Mouse (Mus musculus) myocyte (in vitro differentiated cells): ENCODE results near the gene Usp37. TPM values are rescaled to one million over a fixed set of nuclear protein-coding genes. Genes with fewer than 3 reads are reported as not detected.

Source experiments
- H3K27me3 ChIP-seq: one replicate; pipeline ENCODE4 v1.6.1; 2011; ENCODE audit not compliant: control insufficient read depth, insufficient read depth, insufficient read length
- H3K36me3 ChIP-seq: one replicate; pipeline ENCODE4 v1.6.1; 2011; ENCODE audit not compliant: control insufficient read depth, insufficient read depth
- H3K4me2 ChIP-seq: one replicate; pipeline ENCODE4 v1.6.1; 2011; ENCODE audit warnings: low read depth, control low read depth
- H3K4me3 ChIP-seq: one replicate; pipeline ENCODE4 v1.5.1; 2011; ENCODE audit warnings: mild to moderate bottlenecking, control low read depth, moderate library complexity
- H3K79me2 ChIP-seq: one replicate; pipeline ENCODE4 v1.6.1; 2011; ENCODE audit not compliant: control insufficient read depth, insufficient read depth
- H3ac ChIP-seq: one replicate; pipeline ENCODE4 v1.6.1; 2011; ENCODE audit not compliant: control insufficient read depth, insufficient read length
- CEBPB ChIP-seq: IDR thresholded peaks from 2 replicates; pipeline ENCODE4 v1.6.1; 2011; ENCODE audit warnings: mild to moderate bottlenecking, moderate library complexity; ENCODE audit not compliant: poor library complexity, insufficient read depth, severe bottlenecking
- E2F4 ChIP-seq: IDR thresholded peaks from one replicate; pipeline ENCODE4 v1.6.1; 2011; ENCODE audit warnings: mild to moderate bottlenecking, control low read depth, moderate library complexity; ENCODE audit not compliant: insufficient read depth
- MAX ChIP-seq: IDR thresholded peaks from one replicate; pipeline ENCODE4 v1.6.1; 2011; ENCODE audit warnings: low read depth, mild to moderate bottlenecking, control low read depth
- MYOD1 ChIP-seq, 3 experiments: IDR thresholded peaks; one replicate each; pipeline ENCODE4 v1.6.1; 2011; ENCODE audit warnings: control low read depth in 2 of 3, low read depth in 2 of 3, mild to moderate bottlenecking in 2 of 3, moderate library complexity in 1 of 3; ENCODE audit not compliant: insufficient read length in 2 of 3, control insufficient read depth in 1 of 3
- MYOG ChIP-seq, 3 experiments: IDR thresholded peaks; one replicate each; pipeline ENCODE4 v1.6.1; 2011; ENCODE audit warnings: control low read depth in 2 of 3, low read depth in 2 of 3, mild to moderate bottlenecking in 2 of 3; ENCODE audit not compliant: insufficient read length in 2 of 3, control insufficient read depth in 1 of 3, insufficient read depth in 1 of 3
- POLR2A ChIP-seq: IDR thresholded peaks from one replicate; pipeline ENCODE4 v1.6.1; 2011; ENCODE audit warnings: low read depth, mild to moderate bottlenecking, control low read depth, moderate library complexity; ENCODE audit not compliant: insufficient read length
- POLR2AphosphoS2 ChIP-seq: IDR thresholded peaks from one replicate; pipeline ENCODE4 v1.6.1; 2011; ENCODE audit warnings: low read depth, control low read depth; ENCODE audit not compliant: insufficient read length
- REST ChIP-seq: IDR thresholded peaks from one replicate; pipeline ENCODE4 v1.6.1; 2011; ENCODE audit warnings: mild to moderate bottlenecking, control low read depth, moderate library complexity; ENCODE audit not compliant: insufficient read depth, insufficient read length
- SRF ChIP-seq: IDR thresholded peaks from one replicate; pipeline ENCODE4 v1.6.1; 2011; ENCODE audit warnings: low read depth; ENCODE audit not compliant: control insufficient read depth, insufficient read length
- TCF12 ChIP-seq: IDR thresholded peaks from one replicate; pipeline ENCODE4 v1.6.1; 2011; ENCODE audit warnings: mild to moderate bottlenecking, control low read depth; ENCODE audit not compliant: poor library complexity, insufficient read depth, severe bottlenecking
- TCF3 ChIP-seq: IDR thresholded peaks from one replicate; pipeline ENCODE4 v1.6.1; 2011; ENCODE audit warnings: low read depth, control low read depth; ENCODE audit not compliant: insufficient read length
- USF1 ChIP-seq: IDR thresholded peaks from one replicate; pipeline ENCODE4 v1.6.1; 2011; ENCODE audit warnings: low read depth, mild to moderate bottlenecking, control low read depth, moderate library complexity
- polyA plus RNA-seq: library from polyadenylated mRNA; unstranded; fragments of >200 nt; fragmentation: generic; extraction: Trizol; gene quantifications from one replicate; pipeline ENCODE4 v1.2.1, GENCODE M21; 2012; ENCODE audit warnings: missing spikeins

Usp37 gene
- polyA plus RNA-seq, 1 experiment, result 2.9 TPM

GRCm38 (mm10) chr1:74391844-74392441, 152.1 kb downstream of the Usp37 start:
- peak overlapping the region; percentile 55 for H3K4me3 ChIP-seq
- peaks cover 18% of the 10 kb centered on the region for H3K79me2 ChIP-seq
- no peaks in the 10 kb centered on the region for H3K36me3 ChIP-seq
- TF ChIP-seq USF1, result no peak
- peak; percentile 47 for TF ChIP-seq POLR2A
- H3K27me3 ChIP-seq, result no peaks in the 10 kb centered on the region
- H3K4me2 ChIP-seq, result peak overlapping the region; percentile 84
- peak overlapping the region; percentile 95 for H3ac ChIP-seq

- H3ac ChIP-seq, result peak within 1 kb of the TSS; percentile 95
- H3K4me2 ChIP-seq, result peak within 1 kb of the TSS; percentile 84
- TF ChIP-seq TCF3, result no peak
- peak; percentile 94 for TF ChIP-seq SRF
- no peak for TF ChIP-seq TCF12
- TF ChIP-seq MYOD1 (IDR thresholded peaks at IDR 0.05; ENCODE audit: control insufficient read depth in 1 of 3, insufficient read length in 2 of 3, low read depth in 2 of 3), result no peak
- TF ChIP-seq CEBPB, result no peak
- TF ChIP-seq MAX, result no peak
- TF ChIP-seq MYOG (IDR thresholded peaks at IDR 0.05; ENCODE audit: control insufficient read depth in 1 of 3, insufficient read depth in 1 of 3, insufficient read length in 2 of 3, low read depth in 2 of 3), result no peak
- no peak for TF ChIP-seq POLR2AphosphoS2
- peak; percentile 61 for TF ChIP-seq POLR2A
- TF ChIP-seq REST, result no peak
- no peaks in the 10 kb centered on the region for H3K27me3 ChIP-seq
- H3K36me3 ChIP-seq, result no peaks in the 10 kb centered on the region
- peaks cover 18% of the 10 kb centered on the region for H3K79me2 ChIP-seq
- H3K4me3 ChIP-seq, result peak within 1 kb of the TSS; percentile 55
Observed at GRCm38 (mm10) chr1:74390924-74391748, 152.9 kb downstream of the Usp37 start, which contains the start of gene Ctdsp1. Gene Ctdsp1 (plus strand): TSS chr1:74391509.

- Histone ChIP-seq H3K79me2 (peaks cover 18% of the 10 kb centered on the region), H3K36me3 (no peaks in the 10 kb centered on the region), H3ac (no peak overlapping the region), H3K4me2 (peak overlapping the region; percentile 84), H3K4me3 (peak overlapping the region; percentile 55), H3K27me3 (no peaks in the 10 kb centered on the region)
- TF ChIP-seq E2F4 (no peak), TCF3 (no peak), TCF12 (no peak), MAX (no peak), POLR2A (no peak), MYOD1 (IDR thresholded peaks at IDR 0.05; ENCODE audit: control insufficient read depth in 1 of 3, insufficient read length in 2 of 3, low read depth in 2 of 3) (no peak), USF1 (no peak)
Observed at GRCm38 (mm10) chr1:74390287-74390906, 153.7 kb downstream of the Usp37 start.

- TF ChIP-seq REST (no peak), TCF12 (no peak), POLR2A (no peak), MYOG (IDR thresholded peaks at IDR 0.05; ENCODE audit: control insufficient read depth in 1 of 3, insufficient read depth in 1 of 3, insufficient read length in 2 of 3, low read depth in 2 of 3) (no peak), MAX (no peak)
- Histone ChIP-seq H3K36me3 (no peaks in the 10 kb centered on the region), H3K79me2 (peaks cover 18% of the 10 kb centered on the region), H3K4me3 (peak overlapping the region; percentile 55), H3ac (no peak overlapping the region), H3K27me3 (no peaks in the 10 kb centered on the region), H3K4me2 (peak overlapping the region; percentile 84)
Observed at GRCm38 (mm10) chr1:74389831-74390286, 154.2 kb downstream of the Usp37 start.

- no peak for TF ChIP-seq REST
- TF ChIP-seq SRF, result no peak
- TF ChIP-seq MAX, result no peak
- no peak for TF ChIP-seq TCF3
- TF ChIP-seq MYOG (IDR thresholded peaks at IDR 0.05; ENCODE audit: control insufficient read depth in 1 of 3, insufficient read depth in 1 of 3, insufficient read length in 2 of 3, low read depth in 2 of 3), result no peak
- no peak for TF ChIP-seq CEBPB
- TF ChIP-seq TCF12, result no peak
- no peak for TF ChIP-seq POLR2A
- TF ChIP-seq E2F4, result no peak
- TF ChIP-seq POLR2AphosphoS2, result no peak
- H3K79me2 ChIP-seq, result peaks cover 16% of the 10 kb centered on the region
- no peak overlapping the region for H3K4me3 ChIP-seq
- H3K36me3 ChIP-seq, result no peaks in the 10 kb centered on the region
- H3K4me2 ChIP-seq, result no peak overlapping the region
- H3ac ChIP-seq, result no peak overlapping the region
- no peaks in the 10 kb centered on the region for H3K27me3 ChIP-seq
Observed at GRCm38 (mm10) chr1:74388398-74388920, 155.6 kb downstream of the Usp37 start.
